Comparison of ENCODE assay signal across 15 mouse cellular contexts in the genomic region with DNA sequence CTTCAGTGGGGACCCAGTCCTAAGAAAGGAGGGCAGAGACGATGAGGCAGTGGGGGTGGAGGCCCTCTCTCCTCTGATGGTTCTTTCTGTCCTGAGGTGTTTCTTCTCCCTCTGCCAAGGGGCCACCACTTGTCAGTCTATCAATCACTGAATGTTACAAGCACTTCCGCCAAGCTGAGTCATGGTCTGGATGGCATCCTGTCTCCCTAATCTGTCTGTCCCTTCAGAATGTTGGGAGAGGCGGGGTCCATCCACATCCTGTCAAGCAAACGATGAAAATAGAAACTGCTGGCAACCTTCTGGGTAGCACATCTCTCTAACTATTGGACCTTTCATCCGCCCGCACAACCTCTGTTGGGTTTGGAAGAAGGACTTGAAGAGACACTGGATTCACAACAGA. TPM values are rescaled to one million over a fixed set of nuclear protein-coding genes. Genes with fewer than 3 reads are reported as not detected.
DNase-seq lines count a peak whose midpoint lies in the region; ATAC-seq and TF ChIP-seq lines count a peak whose summit lies in the region.
"Had no signal": no experiment of that assay in that cellular context is flagged by ENCODE, and none has a peak within 500 bp of the region (broad histone marks: within the 10 kb centered on the region; RNA-seq: fewer than 3 reads in every experiment).

No protein-coding gene starts in this region.

- 0 out of 2 replicates have a peak, but pooled peaks have one; percentile 15 for ATAC-seq in heart, embryonic 16.5 days (replicated peaks; ENCODE audit: extremely low read depth, insufficient read depth, low FRiP score)
- ATAC-seq: hindbrain, postnatal 0 days had no signal

- peaks cover 0 to 1% of the 10 kb centered on the region in 2 experiments; a peak in 1 of 4 replicates for H3K27me3 ChIP-seq in MEL (ENCODE audit: control insufficient read depth in 1 of 2, insufficient read depth in 2 of 2, low read length in 2 of 2)
- no peaks in the 10 kb centered on the region for H3K27me3 ChIP-seq in heart, embryonic 16.5 days (ENCODE audit: control insufficient read depth, insufficient read depth, low read length)
- H3K27me3 ChIP-seq: kidney, embryonic 15.5 days; midbrain, embryonic 12.5 days had no signal

- DNase-seq in heart, adult 11 months, result peak; percentile 94
- DNase-seq in heart, postnatal 25 days (ENCODE audit: low spot score), result no peak
- DNase-seq in MEL (ENCODE audit: low read depth, low spot score), result peak; percentile 16
- peak; percentile 60 for DNase-seq in lung, postnatal 25 days (ENCODE audit: low spot score)
- no peak for DNase-seq in retina, embryonic 14.5 days (ENCODE audit: low spot score)
- DNase-seq in ovary, adult 18-20 months (ENCODE audit: low spot score), result no peak
- no peak for DNase-seq in layer of hippocampus, adult 9-11 months
- DNase-seq: adrenal gland, adult 8-10 months; liver, embryonic 13.5 days had no signal

- 22% methylated on average over 6 of the region's 6 CpGs for WGBS in heart, embryonic 16.5 days

- H3K4me1 ChIP-seq in MEL (ENCODE audit: control insufficient read depth in 1 of 2, insufficient read depth in 2 of 2, low read length in 2 of 2), result peaks cover 0 to 8% of the 10 kb centered on the region in 2 experiments; a peak in 1 of 4 replicates
- peaks cover 68% of the 10 kb centered on the region for H3K4me1 ChIP-seq in heart, embryonic 16.5 days (ENCODE audit: control insufficient read depth, insufficient read depth, low read length)

- no peak overlapping the region for H3K4me3 ChIP-seq in MEL (ENCODE audit: control insufficient read depth in 1 of 2, insufficient read depth in 1 of 2, low read depth in 2 of 2, low read length in 2 of 2)
- H3K4me3 ChIP-seq in heart, embryonic 16.5 days (ENCODE audit: low read length), result no peak overlapping the region
- H3K4me3 ChIP-seq: kidney, embryonic 15.5 days; liver, embryonic 13.5 days; midbrain, embryonic 12.5 days had no signal

- no peak overlapping the region for H3K27ac ChIP-seq in MEL (ENCODE audit: control insufficient read depth, low read depth, low read length)
- H3K27ac ChIP-seq in heart, embryonic 16.5 days (ENCODE audit: low read length), result peak overlapping the region; percentile 71
- H3K27ac ChIP-seq: hindbrain, postnatal 0 days; kidney, embryonic 15.5 days; liver, embryonic 13.5 days; midbrain, embryonic 12.5 days had no signal

- peak overlapping the region; percentile 63 for H3K4me2 ChIP-seq in heart, embryonic 16.5 days (ENCODE audit: low read depth, low read length)
- H3K4me2 ChIP-seq: kidney, embryonic 15.5 days; liver, embryonic 13.5 days; midbrain, embryonic 12.5 days had no signal

- no peaks in the 10 kb centered on the region for H3K9me3 ChIP-seq in MEL (replicated peaks; ENCODE audit: insufficient read depth, low read length)
- H3K9me3 ChIP-seq in heart, embryonic 16.5 days (replicated peaks; ENCODE audit: control insufficient read depth, low read length), result no peaks in the 10 kb centered on the region
- H3K9me3 ChIP-seq: kidney, embryonic 15.5 days; liver, embryonic 13.5 days; midbrain, embryonic 12.5 days had no signal

- TF ChIP-seq CTCF in MEL (IDR thresholded peaks at IDR 0.05 in 2 of 3, conservative IDR thresholded peaks at IDR 0.05 in 1 of 3; ENCODE audit: control insufficient read depth in 1 of 3, insufficient read depth in 1 of 3, low read depth in 2 of 3, low read length in 3 of 3, poor library complexity in 1 of 3, severe bottlenecking in 1 of 3), result no peak

- no peak overlapping the region for H3K9ac ChIP-seq in MEL (ENCODE audit: control insufficient read depth, low read depth, low read length, poor library complexity, severe bottlenecking)
- peak overlapping the region; percentile 0; the same call in 1 of the 2 replicates for H3K9ac ChIP-seq in heart, embryonic 16.5 days (ENCODE audit: low read length)
- H3K9ac ChIP-seq: kidney, embryonic 15.5 days; liver, embryonic 13.5 days; midbrain, embryonic 12.5 days had no signal

- TF ChIP-seq EP300 in MEL (IDR thresholded peaks at IDR 0.05; ENCODE audit: low read depth in 1 of 2, low read length in 2 of 2), result no peak

- TF ChIP-seq POLR2A in MEL (IDR thresholded peaks at IDR 0.05; ENCODE audit: control insufficient read depth in 1 of 2, insufficient read depth in 1 of 2, low read depth in 1 of 2, low read length in 2 of 2, poor library complexity in 1 of 2), result no peak

- no peaks in the 10 kb centered on the region for H3K79me2 ChIP-seq in MEL (ENCODE audit: control insufficient read depth, insufficient read depth, low read length, poor library complexity)

- intact Hi-C loops in heart, postnatal 25 days (cut with DNase I), result no loop called here

- no peak for TF ChIP-seq RAD21 in MEL (IDR thresholded peaks at IDR 0.05; ENCODE audit: low read depth, low read length)

- H3K36me3 ChIP-seq in MEL (ENCODE audit: control insufficient read depth in 1 of 2, insufficient read depth in 2 of 2, low read length in 2 of 2), result peaks cover 0 to 3% of the 10 kb centered on the region in 2 experiments; a peak in 1 of 4 replicates
- peaks cover 30% of the 10 kb centered on the region for H3K36me3 ChIP-seq in heart, embryonic 16.5 days (ENCODE audit: control insufficient read depth, insufficient read depth)
- H3K36me3 ChIP-seq: kidney, embryonic 15.5 days; liver, embryonic 13.5 days; midbrain, embryonic 12.5 days had no signal

TF ChIP-seq in MEL, 35 proteins besides CTCF, POLR2A, EP300 and RAD21:
- TF ChIP-seq POLR2AphosphoS5 (IDR thresholded peaks at IDR 0.05; ENCODE audit: borderline replicate concordance, low read depth, low read length) (no peak), ETS1 (IDR thresholded peaks at IDR 0.05; ENCODE audit: low read depth, low read length) (no peak)

RNA-seq across cellular contexts. Expression of a gene that starts 8.3 kb away (rescaled TPM):
- 1,000 to 10,000 TPM; 8,717 to 8,772 TPM for total RNA-seq in heart, postnatal 25 days (2021)
- total RNA-seq in MEL (2012; rRNA removed), result not detected in 2 replicates
- polyA plus RNA-seq in MEL (2012; ENCODE audit: insufficient read depth in 1 of 2, insufficient read length in 2 of 2, low read depth in 1 of 2, low replicate concordance in 2 of 2, missing spikeins in 1 of 2), result not detected
- polyA plus RNA-seq in heart, embryonic 16.5 days (2015; fragmentation: Nextera tagmentation; extraction: Ambion mirVana), result 9,605 and 10,628 TPM in 2 replicates
- total RNA-seq: common myeloid progenitor, adult 5-6 weeks; granulocyte monocyte progenitor cell, adult 5-6 weeks had no signal

RNA-seq across cellular contexts. Expression of a gene that starts 26.1 kb away (rescaled TPM):
- 1 to 10 TPM; 5.6 to 6.0 TPM for total RNA-seq in heart, postnatal 25 days (2021)
- not detected in 2 replicates for total RNA-seq in MEL (2012; rRNA removed)
- polyA plus RNA-seq in MEL (2012; ENCODE audit: insufficient read depth in 1 of 2, insufficient read length in 2 of 2, low read depth in 1 of 2, low replicate concordance in 2 of 2, missing spikeins in 1 of 2), result not detected
- 5.9 TPM in 2 replicates for polyA plus RNA-seq in heart, embryonic 16.5 days (2015; fragmentation: Nextera tagmentation; extraction: Ambion mirVana)
- total RNA-seq: common myeloid progenitor, adult 5-6 weeks; granulocyte monocyte progenitor cell, adult 5-6 weeks had no signal

Comparison
In these comparisons a context has a peak if more than half of its experiments do, and no peak if none do; other contexts are left out.
1. DNase-seq: peak in heart, adult 11 months (single experiment), MEL (single experiment) and lung, postnatal 25 days (single experiment); none in heart, postnatal 25 days (single experiment), retina, embryonic 14.5 days (single experiment), ovary, adult 18-20 months (single experiment) and layer of hippocampus, adult 9-11 months (single experiment).
2. RNA of a gene that starts 8.3 kb away (total RNA-seq): 8,717 to 8,772 TPM in heart, postnatal 25 days; not detected in MEL; every median in the first group is over 1,000 times any median in the second.